Mouse (Mus musculus) brain, embryonic 14.5 days (tissue): Measurements from ENCODE around the gene Kyat3.

ENCODE experiments used
- CTCF ChIP-seq: fragments of 200-500 bp; IDR thresholded peaks from 2 replicates; pipeline ENCODE4 v1.5.1; 2012; ENCODE audit warnings: inconsistent platforms, mild to moderate bottlenecking, moderate library complexity, borderline replicate concordance; ENCODE audit not compliant: insufficient read depth, insufficient read length; ENCODE audit errors: extremely low read depth
- POLR2A ChIP-seq: fragments of 200-500 bp; IDR thresholded peaks from 2 replicates; pipeline ENCODE4 v1.6.1; 2012; ENCODE audit warnings: mild to moderate bottlenecking, inconsistent platforms, borderline replicate concordance; ENCODE audit not compliant: poor library complexity, insufficient read depth, insufficient read length, severe bottlenecking; ENCODE audit errors: extremely low read depth

GRCm38 (mm10) chr3:142765778-142766165 is 64.9 kb downstream of the Kyat3 start:
- TF ChIP-seq CTCF (no peak), POLR2A (no peak)
